Mouse (Mus musculus): ENCODE measurements around the gene Cdc42ep2. TPM values are rescaled to one million over a fixed set of nuclear protein-coding genes. Genes with fewer than 3 reads are reported as not detected.

The Cdc42ep2 gene
- 0.72 TPM in 1 of 2 replicates, not detected in the other for total RNA-seq (2015; ENCODE audit: low replicate concordance)
- total RNA-seq (2017; ENCODE audit: low replicate concordance) = not detected in 2 replicates

GRCm38 (mm10) chr19:5924713-5925093, at the start of gene Cdc42ep2:
TSS of gene Cdc42ep2 (minus strand) at chr19:5924816.
- ATAC-seq (replicated peaks; ENCODE audit: low FRiP score, poor library complexity, severe bottlenecking) = peak; percentile 86

- ATAC-seq (replicated peaks; ENCODE audit: low FRiP score, poor library complexity, severe bottlenecking) = peak; percentile 22; the same call in 1 of the 2 replicates
These were observed 43.0 kb upstream of the Cdc42ep2 start for GRCm38 (mm10) chr19:5967664-5968063.

- peak; percentile 71 for ATAC-seq (replicated peaks; ENCODE audit: low FRiP score, poor library complexity, severe bottlenecking)
These were observed 42.2 kb upstream of the Cdc42ep2 start for GRCm38 (mm10) chr19:5966786-5967185.

GRCm38 (mm10) chr19:5965910-5966309, 41.3 kb upstream of the Cdc42ep2 start:
- no peak for ATAC-seq (replicated peaks; ENCODE audit: low FRiP score, poor library complexity, severe bottlenecking)

GRCm38 (mm10) chr19:5965280-5965679, 40.7 kb upstream of the Cdc42ep2 start:
- ATAC-seq (replicated peaks; ENCODE audit: low FRiP score, poor library complexity, severe bottlenecking) = peak; percentile 64

GRCm38 (mm10) chr19:5964804-5965203, 40.2 kb upstream of the Cdc42ep2 start:
- ATAC-seq (replicated peaks; ENCODE audit: low FRiP score, poor library complexity, severe bottlenecking) = no peak

- ATAC-seq (replicated peaks; ENCODE audit: low FRiP score, poor library complexity, severe bottlenecking) = peak; percentile 81
These were observed 39.4 kb upstream of the Cdc42ep2 start, which contains the start of gene Pola2 for GRCm38 (mm10) chr19:5963883-5964562. TSS of gene Pola2 (minus strand) at chr19:5964202.

- ATAC-seq (replicated peaks; ENCODE audit: low FRiP score, poor library complexity, severe bottlenecking) = no peak
These were observed 38.0 kb upstream of the Cdc42ep2 start for GRCm38 (mm10) chr19:5962651-5963050.

- no peak for ATAC-seq (replicated peaks; ENCODE audit: low FRiP score, poor library complexity, severe bottlenecking)
These were observed 32.8 kb upstream of the Cdc42ep2 start for GRCm38 (mm10) chr19:5957371-5957770.

GRCm38 (mm10) chr19:5956685-5957084, 32.1 kb upstream of the Cdc42ep2 start:
- ATAC-seq (replicated peaks; ENCODE audit: low FRiP score, poor library complexity, severe bottlenecking) = peak; percentile 78

GRCm38 (mm10) chr19:5955704-5956670, 31.4 kb upstream of the Cdc42ep2 start:
- ATAC-seq (replicated peaks; ENCODE audit: low FRiP score, poor library complexity, severe bottlenecking) = no peak

- no peak for ATAC-seq (replicated peaks; ENCODE audit: low FRiP score, poor library complexity, severe bottlenecking)
These were observed 30.3 kb upstream of the Cdc42ep2 start for GRCm38 (mm10) chr19:5954936-5955335.

- ATAC-seq (replicated peaks; ENCODE audit: low FRiP score, poor library complexity, severe bottlenecking) = no peak
These were observed 29.6 kb upstream of the Cdc42ep2 start for GRCm38 (mm10) chr19:5954031-5954710.

- ATAC-seq (replicated peaks; ENCODE audit: low FRiP score, poor library complexity, severe bottlenecking) = no peak
These were observed 28.7 kb upstream of the Cdc42ep2 start for GRCm38 (mm10) chr19:5953201-5953770.

GRCm38 (mm10) chr19:5952071-5952691, 27.6 kb upstream of the Cdc42ep2 start:
- ATAC-seq (replicated peaks; ENCODE audit: low FRiP score, poor library complexity, severe bottlenecking) = no peak

GRCm38 (mm10) chr19:5951631-5952030, 27.0 kb upstream of the Cdc42ep2 start:
- ATAC-seq (replicated peaks; ENCODE audit: low FRiP score, poor library complexity, severe bottlenecking) = no peak

GRCm38 (mm10) chr19:5950218-5950617, 25.6 kb upstream of the Cdc42ep2 start:
- no peak for ATAC-seq (replicated peaks; ENCODE audit: low FRiP score, poor library complexity, severe bottlenecking)

GRCm38 (mm10) chr19:5945891-5946290, 21.3 kb upstream of the Cdc42ep2 start:
- no peak for ATAC-seq (replicated peaks; ENCODE audit: low FRiP score, poor library complexity, severe bottlenecking)

- ATAC-seq (replicated peaks; ENCODE audit: low FRiP score, poor library complexity, severe bottlenecking) = 0 out of 2 replicates have a peak, but pooled peaks have one; percentile 36
These were observed 20.4 kb upstream of the Cdc42ep2 start for GRCm38 (mm10) chr19:5945027-5945426.
